Mouse (Mus musculus): ENCODE data around the gene Atg10. TPM values are rescaled to one million over a fixed set of nuclear protein-coding genes. Genes with fewer than 3 reads are reported as not detected.

The Atg10 gene
- polyA plus RNA-seq, 1 experiment from 2014 or later, result 8.1 TPM

DNA sequence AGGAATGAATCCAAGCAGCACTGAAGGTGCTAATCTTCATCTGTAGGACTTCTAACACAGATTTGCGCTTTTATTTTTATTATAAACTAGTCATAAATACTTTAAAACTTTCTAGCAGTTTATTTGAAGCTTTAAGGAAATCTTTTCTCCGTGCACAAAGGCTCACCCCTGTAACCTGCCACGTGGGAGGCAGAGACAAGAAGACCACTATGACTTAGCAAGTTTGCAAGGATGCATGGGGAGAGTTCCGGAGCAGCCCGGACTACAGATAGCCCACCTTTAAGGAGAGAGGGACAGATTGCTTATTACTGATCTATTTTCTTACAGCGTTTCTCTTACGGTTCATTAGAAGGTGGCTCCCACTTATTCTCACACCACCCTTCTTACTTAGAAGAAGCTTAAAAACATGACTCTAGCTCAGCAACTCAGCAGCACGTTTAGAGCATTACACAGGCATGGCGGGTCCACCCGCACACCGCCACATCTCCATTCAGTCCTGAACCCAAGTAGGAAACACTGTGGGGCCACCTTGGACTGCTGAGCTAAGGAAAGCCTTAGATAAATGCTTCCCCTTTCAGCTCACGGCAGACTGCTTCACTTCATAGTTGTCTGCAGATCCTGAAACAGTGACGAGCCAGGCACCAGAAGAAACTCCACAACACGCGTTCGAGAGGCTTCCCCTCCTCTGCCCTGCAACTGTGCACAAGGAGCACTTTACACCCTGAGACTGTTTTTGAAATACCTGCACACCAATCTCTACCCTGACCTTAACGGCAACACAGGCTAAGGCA, 54.0 kb downstream of the Atg10 start:
- H3K27ac ChIP-seq, result no peak overlapping the region
- H3K9me3 ChIP-seq, result no peaks in the 10 kb centered on the region
- peaks cover 7% of the 10 kb centered on the region; the same call in 1 of the 2 replicates for H3K4me1 ChIP-seq
- no peaks in the 10 kb centered on the region for H3K36me3 ChIP-seq (replicated peaks)
- H3K27me3 ChIP-seq (ENCODE audit: poor library complexity, severe bottlenecking), result no peaks in the 10 kb centered on the region
- no peak for DNase-seq (ENCODE audit: extremely low spot score, low spot score)
- H3K4me3 ChIP-seq, result no peak overlapping the region
- WGBS, result 84% methylated on average over 17 of the region's 17 CpGs

DNA sequence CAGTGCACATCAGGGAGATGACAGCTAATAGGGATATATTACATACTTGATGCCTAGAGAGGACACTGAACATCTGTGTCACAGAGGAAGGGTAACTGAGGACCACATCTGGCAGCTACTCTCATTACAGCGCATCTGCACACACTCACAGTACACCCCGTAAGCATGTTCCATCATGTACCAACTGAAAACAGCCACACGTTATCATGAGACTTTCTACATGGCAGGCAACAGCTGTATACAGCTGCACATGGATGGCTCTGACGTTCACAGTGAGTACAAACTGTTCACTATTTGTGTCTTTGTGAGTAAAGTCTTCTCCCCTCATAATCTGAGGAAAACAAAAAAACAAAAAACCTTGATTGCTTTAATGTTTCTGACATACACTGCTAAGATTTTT, 55.3 kb downstream of the Atg10 start:
- WGBS, result 88% methylated on average over 4 of the region's 4 CpGs
- no peak for DNase-seq (ENCODE audit: extremely low spot score, low spot score)

DNA sequence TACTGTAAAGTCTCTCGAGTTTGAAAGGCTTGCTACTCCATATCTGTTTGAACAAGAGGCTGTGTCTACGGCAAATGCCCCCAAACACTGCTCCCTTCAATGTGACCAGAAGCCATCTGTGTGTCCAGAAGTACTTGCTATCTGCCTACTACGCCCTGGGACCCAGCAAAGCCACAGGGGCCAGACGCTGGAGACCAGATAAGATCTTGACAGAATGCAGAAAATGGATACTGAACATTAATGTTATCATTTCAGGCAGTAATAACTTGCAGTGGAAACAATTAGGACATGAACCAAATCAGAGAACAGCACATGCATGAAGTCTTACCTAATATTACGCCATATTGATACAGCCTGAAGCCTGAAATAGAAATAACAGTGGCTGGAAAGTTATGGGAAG, 56.2 kb downstream of the Atg10 start:
- 87% methylated on average over 5 of the region's 5 CpGs for WGBS
- no peaks in the 10 kb centered on the region for H3K9me3 ChIP-seq
- no peak overlapping the region for H3K4me3 ChIP-seq
- no peaks in the 10 kb centered on the region for H3K27me3 ChIP-seq (ENCODE audit: poor library complexity, severe bottlenecking)
- no peaks in the 10 kb centered on the region for H3K36me3 ChIP-seq (replicated peaks)
- DNase-seq (ENCODE audit: extremely low spot score, low spot score), result no peak
- H3K27ac ChIP-seq, result no peak overlapping the region
- peaks cover 10% of the 10 kb centered on the region for H3K4me1 ChIP-seq

More for the DNA sequence above, 55.3 kb downstream of the Atg10 start:
- Histone ChIP-seq H3K27me3 (ENCODE audit: poor library complexity, severe bottlenecking) (no peaks in the 10 kb centered on the region), H3K36me3 (replicated peaks) (no peaks in the 10 kb centered on the region), H3K27ac (no peak overlapping the region), H3K4me3 (no peak overlapping the region), H3K4me1 (peaks cover 7% of the 10 kb centered on the region; the same call in 1 of the 2 replicates), H3K9me3 (no peaks in the 10 kb centered on the region)

DNA sequence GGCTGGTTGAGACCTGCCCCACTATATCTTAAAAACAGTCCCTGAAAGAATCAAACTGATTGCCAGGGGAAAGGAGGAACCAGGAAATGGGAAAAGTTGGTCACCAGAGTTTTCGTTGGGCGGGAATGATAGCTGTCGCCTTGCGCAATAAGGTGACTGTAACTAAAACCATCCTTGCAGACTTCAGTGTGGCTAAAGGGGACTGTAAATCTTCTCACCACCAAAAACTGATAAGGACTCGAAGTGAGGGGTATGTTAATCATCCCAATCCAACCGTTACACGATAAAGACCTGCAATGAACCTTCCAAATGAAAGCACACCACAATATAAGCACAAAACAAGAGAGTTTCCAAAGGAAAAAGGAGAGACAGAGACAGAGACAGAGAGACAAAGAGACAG, 57.5 kb downstream of the Atg10 start:
- WGBS, result 91% methylated on average over 7 of the region's 7 CpGs
- peaks cover 14% of the 10 kb centered on the region for H3K4me1 ChIP-seq
- no peaks in the 10 kb centered on the region for H3K27me3 ChIP-seq (ENCODE audit: poor library complexity, severe bottlenecking)
- DNase-seq (ENCODE audit: extremely low spot score, low spot score), result no peak
- no peaks in the 10 kb centered on the region for H3K9me3 ChIP-seq
- no peaks in the 10 kb centered on the region for H3K36me3 ChIP-seq (replicated peaks)
- no peak overlapping the region for H3K27ac ChIP-seq
- no peak overlapping the region for H3K4me3 ChIP-seq

DNA sequence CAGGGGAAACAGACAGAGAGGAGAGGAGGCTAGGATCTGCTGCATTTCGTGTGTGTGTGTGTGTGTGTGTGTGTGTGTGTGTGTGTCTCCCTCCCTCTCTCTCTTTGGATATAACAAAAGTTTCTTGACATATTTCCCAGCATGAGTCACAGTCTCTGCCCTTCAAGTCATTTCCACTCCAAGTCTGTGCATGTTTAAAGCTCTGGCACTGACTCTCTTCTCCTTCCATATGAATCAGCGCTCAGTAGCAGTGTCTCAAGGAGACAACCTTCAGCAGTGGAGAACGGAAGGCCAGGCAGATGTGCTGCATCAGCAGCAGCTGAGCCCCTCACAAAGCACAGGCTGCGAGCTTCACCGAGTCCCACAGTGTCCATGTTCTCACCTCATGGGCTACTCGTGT, 58.6 kb downstream of the Atg10 start:
- no peak overlapping the region for H3K27ac ChIP-seq
- no peak overlapping the region for H3K4me3 ChIP-seq
- no peaks in the 10 kb centered on the region for H3K9me3 ChIP-seq
- no peaks in the 10 kb centered on the region for H3K36me3 ChIP-seq (replicated peaks)
- no peak for DNase-seq (ENCODE audit: extremely low spot score, low spot score)
- H3K4me1 ChIP-seq, result peaks cover 14% of the 10 kb centered on the region
- WGBS, result 83% methylated on average over 6 of the region's 6 CpGs
- H3K27me3 ChIP-seq (ENCODE audit: poor library complexity, severe bottlenecking), result no peaks in the 10 kb centered on the region

DNA sequence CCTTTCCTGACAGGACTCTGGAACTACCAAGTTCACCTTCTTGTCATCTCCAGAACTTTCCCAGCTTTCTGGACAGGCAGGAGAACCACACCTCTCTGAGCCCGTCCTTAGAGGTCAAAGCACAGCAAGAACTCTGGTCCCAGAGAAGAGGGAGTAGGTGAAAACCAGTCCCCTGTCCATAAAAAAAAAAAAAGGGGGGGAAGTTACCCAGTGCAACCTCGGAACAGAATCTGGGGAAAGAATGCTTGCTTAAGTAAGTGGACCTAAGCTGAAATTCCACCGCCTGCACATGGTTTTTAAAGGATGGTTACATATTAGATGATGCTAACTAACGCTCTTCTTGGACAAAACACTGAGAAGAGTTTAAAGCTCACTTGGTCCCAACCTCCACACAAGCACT, 60.5 kb downstream of the Atg10 start:
- H3K4me1 ChIP-seq, result peaks cover 11% of the 10 kb centered on the region
- DNase-seq (ENCODE audit: extremely low spot score, low spot score), result no peak
- H3K4me3 ChIP-seq, result no peak overlapping the region
- H3K9me3 ChIP-seq, result no peaks in the 10 kb centered on the region
- H3K36me3 ChIP-seq (replicated peaks), result no peaks in the 10 kb centered on the region
- H3K27me3 ChIP-seq (ENCODE audit: poor library complexity, severe bottlenecking), result no peaks in the 10 kb centered on the region
- H3K27ac ChIP-seq, result no peak overlapping the region
- 66% methylated on average over 4 of the region's 4 CpGs for WGBS

DNA sequence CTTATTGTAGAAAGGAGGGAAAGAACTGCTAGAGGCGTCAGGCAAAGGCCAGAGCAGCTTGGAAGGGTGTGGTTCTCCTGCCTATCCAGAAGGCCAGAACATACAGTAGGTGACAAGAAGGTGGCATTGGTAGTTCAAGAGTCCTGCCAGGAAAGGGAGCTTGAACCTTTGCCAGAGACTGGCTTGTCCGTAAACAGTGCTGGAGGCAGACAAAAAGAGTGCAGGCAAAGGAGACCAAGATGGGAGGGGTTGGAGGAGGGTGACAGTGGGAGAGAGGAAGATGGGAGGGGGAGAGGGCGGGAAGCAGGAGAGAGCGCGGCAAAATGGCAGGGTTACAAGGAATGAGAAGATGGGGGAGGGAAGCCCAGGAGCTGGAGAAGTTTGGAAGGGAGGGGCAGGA, 61.3 kb downstream of the Atg10 start:
- Histone ChIP-seq H3K27me3 (ENCODE audit: poor library complexity, severe bottlenecking) (no peaks in the 10 kb centered on the region), H3K36me3 (replicated peaks) (no peaks in the 10 kb centered on the region), H3K4me1 (peaks cover 11% of the 10 kb centered on the region), H3K4me3 (no peak overlapping the region), H3K9me3 (no peaks in the 10 kb centered on the region), H3K27ac (no peak overlapping the region)
- 35% methylated on average over 5 of the region's 5 CpGs for WGBS
- no peak for DNase-seq (ENCODE audit: extremely low spot score, low spot score)

DNA sequence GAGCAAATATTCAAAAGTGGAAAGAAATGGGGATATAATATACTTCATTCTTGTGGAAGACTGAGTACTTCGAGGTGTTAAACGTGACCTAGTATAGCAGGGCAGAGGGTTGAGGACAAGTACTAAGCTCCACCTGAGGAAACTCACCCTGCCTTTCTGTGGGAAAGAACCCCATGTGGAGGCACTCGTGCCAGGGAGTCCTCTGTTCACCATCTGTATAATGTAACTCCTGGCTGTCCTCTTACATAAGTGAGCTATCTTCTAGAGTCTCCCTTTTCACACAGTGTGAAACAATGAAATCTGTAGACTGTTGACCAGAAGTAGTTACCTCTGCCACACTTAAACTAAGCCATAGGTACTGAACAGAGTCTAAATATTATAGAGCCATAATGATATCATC, 63.2 kb downstream of the Atg10 start:
- Histone ChIP-seq H3K36me3 (replicated peaks) (no peaks in the 10 kb centered on the region), H3K27ac (no peak overlapping the region), H3K4me1 (peaks cover 7% of the 10 kb centered on the region), H3K4me3 (no peak overlapping the region), H3K27me3 (ENCODE audit: poor library complexity, severe bottlenecking) (no peaks in the 10 kb centered on the region), H3K9me3 (no peaks in the 10 kb centered on the region)
- DNase-seq (ENCODE audit: extremely low spot score, low spot score), result no peak
- WGBS, result 90% methylated on average over 3 of the region's 3 CpGs

DNA sequence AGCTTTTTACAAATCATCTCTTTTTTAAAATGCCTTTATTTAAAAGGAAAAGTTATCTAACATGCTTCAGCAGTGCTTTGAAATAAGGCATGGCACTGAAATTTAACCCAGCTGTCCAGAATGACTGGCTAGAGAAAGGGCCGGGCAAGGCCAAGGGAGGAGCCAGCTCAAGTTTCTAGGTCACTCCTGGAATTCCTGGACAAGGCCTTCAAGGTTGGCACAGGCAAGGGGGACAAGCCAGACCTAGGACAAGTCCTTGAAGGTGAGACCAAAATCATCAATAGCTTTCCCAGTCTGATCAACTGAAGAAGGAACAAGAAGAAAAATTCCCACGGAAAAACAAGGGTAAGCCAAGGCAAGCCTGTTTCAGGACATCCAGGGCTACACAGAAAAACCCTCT, 63.9 kb downstream of the Atg10 start:
- 69% methylated on average over 2 of the region's 2 CpGs for WGBS
- Histone ChIP-seq H3K36me3 (replicated peaks) (no peaks in the 10 kb centered on the region), H3K4me3 (no peak overlapping the region), H3K27me3 (ENCODE audit: poor library complexity, severe bottlenecking) (no peaks in the 10 kb centered on the region), H3K4me1 (peaks cover 7% of the 10 kb centered on the region), H3K9me3 (no peaks in the 10 kb centered on the region), H3K27ac (no peak overlapping the region)
- no peak for DNase-seq (ENCODE audit: extremely low spot score, low spot score)

DNA sequence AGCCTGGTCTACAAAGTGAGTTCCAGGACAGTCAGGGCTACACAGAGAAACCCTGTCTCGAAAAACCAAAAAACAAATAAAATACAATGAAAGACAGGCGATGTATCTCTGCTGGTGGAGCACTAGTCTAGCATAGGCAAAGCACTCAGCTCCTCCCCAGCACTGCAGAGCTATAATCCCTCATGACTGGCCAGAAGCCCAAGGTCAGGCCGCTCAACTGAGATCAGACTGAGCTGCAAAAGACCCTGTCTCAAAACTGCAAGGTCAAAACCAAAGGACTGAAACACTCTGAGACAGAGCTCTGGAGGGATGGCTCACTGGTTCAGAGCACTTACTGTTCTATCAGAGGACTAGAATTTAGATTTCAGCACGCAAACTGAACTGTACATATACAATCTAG, 65.8 kb downstream of the Atg10 start:
- Histone ChIP-seq H3K4me1 (peaks cover 7% of the 10 kb centered on the region), H3K9me3 (no peaks in the 10 kb centered on the region), H3K27ac (no peak overlapping the region), H3K4me3 (no peak overlapping the region), H3K36me3 (replicated peaks) (no peaks in the 10 kb centered on the region), H3K27me3 (ENCODE audit: poor library complexity, severe bottlenecking) (no peaks in the 10 kb centered on the region)
- 88% methylated on average over 4 of the region's 4 CpGs for WGBS
- DNase-seq (ENCODE audit: extremely low spot score, low spot score), result no peak

DNA sequence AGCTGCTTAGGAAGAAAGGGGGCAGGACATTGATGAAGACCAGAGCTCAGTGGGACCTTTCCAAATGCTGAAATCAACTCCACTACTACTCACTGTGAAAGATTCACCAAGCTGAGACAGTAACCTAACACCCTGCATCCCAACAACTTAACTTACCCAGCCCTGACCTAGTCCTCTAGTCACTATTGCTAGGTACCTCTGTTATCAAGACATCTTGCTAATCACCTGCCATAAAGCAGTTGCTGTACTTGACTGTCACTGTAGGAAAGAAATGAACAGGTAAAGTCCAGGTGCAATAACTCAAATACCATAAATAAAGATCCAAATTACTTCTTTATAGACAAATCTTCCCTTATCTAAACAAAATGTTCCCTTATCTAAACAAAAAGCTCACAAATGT, 66.3 kb downstream of the Atg10 start:
- no peak overlapping the region for H3K27ac ChIP-seq
- no peak overlapping the region for H3K4me3 ChIP-seq
- no peaks in the 10 kb centered on the region for H3K27me3 ChIP-seq (ENCODE audit: poor library complexity, severe bottlenecking)
- H3K4me1 ChIP-seq, result peaks cover 2% of the 10 kb centered on the region
- no peaks in the 10 kb centered on the region for H3K36me3 ChIP-seq (replicated peaks)
- no peak for DNase-seq (ENCODE audit: extremely low spot score, low spot score)
- H3K9me3 ChIP-seq, result no peaks in the 10 kb centered on the region

DNA sequence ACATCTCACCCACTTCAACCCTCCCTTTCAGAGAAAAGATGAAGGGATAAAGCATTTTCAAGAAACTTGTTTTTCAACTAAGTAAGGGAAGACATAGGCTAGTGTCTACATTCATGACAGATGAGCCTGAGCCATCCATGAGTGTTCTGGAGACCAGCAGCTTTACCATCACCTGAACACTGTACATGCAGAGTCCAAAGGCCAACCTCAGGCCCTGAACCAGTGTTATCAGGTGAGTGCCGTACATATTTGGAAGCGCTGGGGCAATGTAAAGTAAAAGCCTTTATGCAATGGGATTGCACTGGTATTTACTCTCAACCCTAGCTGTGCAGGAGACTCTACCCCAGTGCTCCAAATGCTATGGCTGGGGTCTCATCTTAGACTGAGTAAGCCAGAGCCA, 66.8 kb downstream of the Atg10 start:
- no peaks in the 10 kb centered on the region for H3K9me3 ChIP-seq
- H3K36me3 ChIP-seq (replicated peaks), result no peaks in the 10 kb centered on the region
- H3K27ac ChIP-seq, result no peak overlapping the region
- H3K4me3 ChIP-seq, result no peak overlapping the region
- H3K27me3 ChIP-seq (ENCODE audit: poor library complexity, severe bottlenecking), result no peaks in the 10 kb centered on the region
- 95% methylated on average over 2 of the region's 2 CpGs for WGBS
- no peak for DNase-seq (ENCODE audit: extremely low spot score, low spot score)
- no peaks in the 10 kb centered on the region for H3K4me1 ChIP-seq

DNA sequence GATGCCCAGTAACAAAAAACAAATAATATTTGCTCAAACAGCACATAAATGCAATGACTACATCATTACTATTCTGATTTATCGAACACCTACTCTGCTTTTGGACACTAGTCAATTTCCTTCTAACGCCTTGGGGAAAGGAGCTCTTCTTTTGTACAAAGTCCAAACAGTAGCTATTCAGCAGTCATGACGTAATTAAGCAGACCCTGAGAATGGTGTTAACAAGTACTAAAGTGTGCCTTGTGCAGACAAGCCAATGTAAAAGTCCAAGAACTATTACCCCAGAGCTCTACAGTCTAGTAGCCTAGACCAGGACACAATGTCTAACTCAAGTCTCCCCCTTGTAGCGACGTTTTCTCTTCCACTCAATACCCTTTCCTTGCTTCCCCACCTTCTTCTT, 67.5 kb downstream of the Atg10 start:
- no peak overlapping the region for H3K27ac ChIP-seq
- no peaks in the 10 kb centered on the region for H3K36me3 ChIP-seq (replicated peaks)
- no peaks in the 10 kb centered on the region for H3K4me1 ChIP-seq
- no peaks in the 10 kb centered on the region for H3K27me3 ChIP-seq (ENCODE audit: poor library complexity, severe bottlenecking)
- H3K4me3 ChIP-seq, result no peak overlapping the region
- DNase-seq (ENCODE audit: extremely low spot score, low spot score), result no peak
- H3K9me3 ChIP-seq, result no peaks in the 10 kb centered on the region
- WGBS, result 89% methylated on average over 5 of the region's 5 CpGs

Measured in forebrain, embryonic 10.5 days (tissue).